Mouse (Mus musculus): Measurements from ENCODE around the gene Mon2.

GRCm38 (mm10) chr10:123076245-123077023 lies at the start of gene Mon2:
- TF ChIP-seq CTCF (conservative IDR thresholded peaks at IDR 0.05; ENCODE audit: insufficient read depth, insufficient read length, low read depth, low read length) (no peak), POLR2A (IDR thresholded peaks at IDR 0.05; ENCODE audit: low read depth, low read length) (no peak)

Data from kidney, adult 2 months (tissue).